Mouse (Mus musculus): Measurements from ENCODE around the gene Endog.

Endog gene

DNA sequence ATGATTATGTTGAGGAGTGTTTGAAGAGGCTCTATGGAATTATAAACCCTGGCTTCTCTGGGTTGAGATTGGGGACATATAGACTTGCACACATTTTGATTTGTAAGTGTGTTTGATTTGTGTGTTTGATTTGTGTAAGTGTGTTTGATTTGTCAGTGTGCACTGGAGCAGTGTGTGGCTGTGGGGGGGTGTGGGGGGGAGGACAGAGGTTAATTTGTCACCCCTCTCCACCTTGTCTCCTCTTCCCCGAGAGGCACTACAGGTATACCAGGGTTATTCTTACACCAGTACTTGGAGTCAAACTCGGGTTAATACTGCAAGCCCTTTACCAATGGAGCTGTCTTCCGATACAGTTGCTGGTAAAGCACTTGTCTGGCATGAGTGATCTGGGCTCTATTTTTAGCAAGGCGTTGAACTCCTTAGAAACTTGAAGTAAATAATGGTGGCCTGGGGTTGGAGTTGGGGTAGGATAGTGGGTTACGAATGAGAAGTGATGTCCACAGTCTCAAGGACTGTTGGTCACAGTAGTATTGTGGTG lies 29.2 kb downstream of the Endog start:
- in situ Hi-C loops (cut with MboI; ENCODE audit: low pct_unique_long_range_greater_than_20kb in 1 of 2, low sequenced_read_pairs in 2 of 2, unreplicated experiment in 1 of 2) = no loop called here

- in situ Hi-C loops (cut with MboI; ENCODE audit: low pct_unique_long_range_greater_than_20kb in 1 of 2, low sequenced_read_pairs in 2 of 2, unreplicated experiment in 1 of 2) = no loop called here
These were observed 32.1 kb downstream of the Endog start for GRCm38 (mm10) chr2:30203439-30203838.

DNA sequence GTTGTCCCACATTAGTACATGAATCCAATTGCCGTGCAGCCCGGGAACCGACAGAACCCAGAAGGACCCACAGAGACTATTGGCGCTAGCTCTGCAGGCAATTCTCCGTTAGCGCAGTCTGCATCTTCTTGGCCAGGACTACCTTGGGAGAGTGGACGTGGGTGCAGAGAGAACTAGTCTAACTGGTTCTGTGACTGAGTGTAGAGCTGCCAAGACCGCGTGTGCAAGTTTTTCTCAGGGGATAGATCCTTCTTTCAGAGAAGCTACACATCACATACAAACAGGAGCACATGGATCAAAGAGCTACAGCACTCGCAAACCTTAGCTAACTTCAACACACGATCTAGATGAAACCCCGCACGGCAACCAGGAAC lies 33.9 kb downstream of the Endog start:
- in situ Hi-C loops (cut with MboI; ENCODE audit: low pct_unique_long_range_greater_than_20kb in 1 of 2, low sequenced_read_pairs in 2 of 2, unreplicated experiment in 1 of 2) = loop anchor here in 1 of 2 experiments (5.0 kb wide), 2 partner anchors 33 to 37 kb away; partner anchors contain the start of genes Endog and Gm28035

- in situ Hi-C loops (cut with MboI; ENCODE audit: low pct_unique_long_range_greater_than_20kb in 1 of 2, low sequenced_read_pairs in 2 of 2, unreplicated experiment in 1 of 2) = loop anchor here in 1 of 2 experiments (5.0 kb wide), 2 partner anchors 33 to 37 kb away; partner anchors contain the start of genes Endog and Gm28035
These were observed 34.5 kb downstream of the Endog start, which contains the start of gene Kyat1 for GRCm38 (mm10) chr2:30205629-30206357. Gene Kyat1, minus strand, starts transcription at chr2:30205847.

GRCm38 (mm10) chr2:30207401-30207800 lies 36.1 kb downstream of the Endog start:
- in situ Hi-C loops (cut with MboI; ENCODE audit: low pct_unique_long_range_greater_than_20kb in 1 of 2, low sequenced_read_pairs in 2 of 2, unreplicated experiment in 1 of 2) = loop anchor here in 1 of 2 experiments (5.0 kb wide), 2 partner anchors 35 kb away; partner anchors contain the start of genes Endog and Gm28035

GRCm38 (mm10) chr2:30207886-30208285 lies 36.6 kb downstream of the Endog start:
- in situ Hi-C loops (cut with MboI; ENCODE audit: low pct_unique_long_range_greater_than_20kb in 1 of 2, low sequenced_read_pairs in 2 of 2, unreplicated experiment in 1 of 2) = loop anchor here in 1 of 2 experiments (5.0 kb wide), 2 partner anchors 34 to 36 kb away; partner anchors contain the start of genes Endog and Gm28035

DNA sequence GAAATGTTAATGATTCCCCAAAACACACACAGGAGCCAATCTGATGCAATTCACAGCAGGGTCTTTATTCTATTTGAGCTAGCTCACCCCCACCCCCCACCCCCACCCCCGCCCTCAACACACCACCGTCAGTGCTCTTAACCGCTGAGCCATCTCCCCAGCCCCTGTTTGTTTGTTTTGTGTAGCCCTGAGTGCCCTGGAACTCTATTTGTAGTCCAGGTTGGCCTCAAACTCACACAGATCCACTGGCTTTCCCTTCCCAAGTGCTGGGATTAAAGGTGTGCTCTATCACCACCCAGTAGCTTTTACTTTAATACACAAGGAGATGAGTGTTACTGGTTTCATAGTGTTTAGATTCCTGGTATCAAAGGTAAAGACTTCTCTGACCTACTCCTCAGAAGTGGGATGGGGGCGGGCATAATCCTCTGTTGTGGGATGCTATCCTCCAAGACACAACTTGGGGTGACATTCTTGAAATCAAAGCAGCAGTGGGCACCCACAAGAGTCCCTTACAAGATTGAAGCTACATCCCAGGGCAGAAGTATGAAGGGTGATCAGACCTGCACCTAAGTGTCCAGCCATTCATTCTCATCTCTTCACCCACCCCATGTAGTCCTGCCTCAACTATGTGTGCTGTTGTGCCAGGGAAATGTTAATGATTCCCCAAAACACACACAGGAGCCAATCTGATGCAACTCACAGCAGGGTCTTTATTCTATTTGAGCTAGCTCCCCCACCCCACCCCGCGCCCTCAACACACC lies 40.3 kb downstream of the Endog start:
- in situ Hi-C loops (cut with MboI; ENCODE audit: low pct_unique_long_range_greater_than_20kb in 1 of 2, low sequenced_read_pairs in 2 of 2, unreplicated experiment in 1 of 2) = no loop called here

DNA sequence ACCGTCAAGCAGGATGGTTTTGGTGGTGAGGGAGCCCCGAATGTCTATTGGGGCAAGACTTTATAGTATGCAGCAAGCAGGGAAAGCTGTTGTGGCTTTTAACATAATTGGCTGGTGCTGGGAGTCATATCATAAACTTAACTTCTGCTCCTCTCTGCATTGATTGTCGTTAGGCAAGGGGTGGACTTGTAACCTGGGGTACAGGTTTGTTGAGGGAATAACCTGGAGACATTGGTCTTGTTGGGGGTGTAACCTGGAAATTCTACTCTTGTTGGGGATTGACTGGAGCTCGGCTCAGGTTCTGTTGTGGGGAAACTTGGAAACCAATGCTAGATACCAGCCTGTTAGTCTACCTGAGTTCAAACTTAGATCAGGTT lies 40.9 kb downstream of the Endog start:
- in situ Hi-C loops (cut with MboI; ENCODE audit: low pct_unique_long_range_greater_than_20kb in 1 of 2, low sequenced_read_pairs in 2 of 2, unreplicated experiment in 1 of 2) = no loop called here

- in situ Hi-C loops (cut with MboI; ENCODE audit: low pct_unique_long_range_greater_than_20kb in 1 of 2, low sequenced_read_pairs in 2 of 2, unreplicated experiment in 1 of 2) = no loop called here
These were observed 41.7 kb downstream of the Endog start for GRCm38 (mm10) chr2:30212951-30213350.

- in situ Hi-C loops (cut with MboI; ENCODE audit: low pct_unique_long_range_greater_than_20kb in 1 of 2, low sequenced_read_pairs in 2 of 2, unreplicated experiment in 1 of 2) = no loop called here
These were observed 43.5 kb downstream of the Endog start for GRCm38 (mm10) chr2:30214745-30215144.

GRCm38 (mm10) chr2:30215493-30215892 lies 44.2 kb downstream of the Endog start:
- in situ Hi-C loops (cut with MboI; ENCODE audit: low pct_unique_long_range_greater_than_20kb in 1 of 2, low sequenced_read_pairs in 2 of 2, unreplicated experiment in 1 of 2) = no loop called here

DNA sequence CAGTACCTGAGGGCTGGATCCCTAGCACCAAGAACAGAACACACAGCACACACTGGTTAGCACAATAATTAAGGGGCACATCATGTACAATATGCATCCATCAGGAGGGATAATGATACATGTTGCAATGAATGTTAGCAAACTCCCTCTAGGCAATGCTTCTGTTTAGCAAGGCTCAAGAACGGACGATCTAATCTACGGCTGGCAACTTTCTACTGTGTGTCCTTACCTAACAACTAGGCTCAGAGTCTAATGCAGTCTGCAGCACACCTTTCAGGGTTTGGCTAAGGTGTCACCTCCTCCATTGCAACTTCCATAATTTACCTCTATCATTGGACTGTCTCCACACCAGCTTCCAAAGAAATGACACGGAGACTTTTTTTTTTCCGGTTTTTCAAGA lies 45.0 kb downstream of the Endog start:
- in situ Hi-C loops (cut with MboI; ENCODE audit: low pct_unique_long_range_greater_than_20kb in 1 of 2, low sequenced_read_pairs in 2 of 2, unreplicated experiment in 1 of 2) = no loop called here
